Mouse (Mus musculus): ENCODE measurements around the gene Dpy19l3. TPM values are rescaled to one million over a fixed set of nuclear protein-coding genes. Genes with fewer than 3 reads are reported as not detected.
A peak's percentile ranks its signal among the peaks of the same experiment; 100 is the strongest.

Gene Dpy19l3
- polyA plus RNA-seq, 1 experiment from 2014 or later, result 27.8 TPM

- no peak overlapping the region for H3K9ac ChIP-seq
- H3K9me3 ChIP-seq, result 0 out of 2 replicates have a peak, but pooled peaks cover 3% of the 10 kb centered on the region
- H3K4me3 ChIP-seq, result no peak overlapping the region
- peaks cover 7% of the 10 kb centered on the region; the same call in 1 of the 2 replicates for H3K4me1 ChIP-seq
- H3K4me2 ChIP-seq, result no peak overlapping the region
- H3K27me3 ChIP-seq, result no peaks in the 10 kb centered on the region
- 67% methylated on average over 9 of the region's 9 CpGs for WGBS
- peaks cover 16% of the 10 kb centered on the region for H3K36me3 ChIP-seq
- no peak for ATAC-seq (ENCODE audit: insufficient number of reproducible peaks, low FRiP score, low TSS enrichment, low read depth)
- H3K27ac ChIP-seq, result no peak overlapping the region
Observed at GRCm38 (mm10) chr7:35648239-35649069, 105.8 kb downstream of the Dpy19l3 start.

GRCm38 (mm10) chr7:35647101-35647698 lies 107.1 kb downstream of the Dpy19l3 start, which contains the start of gene Pdcd5:
TSS of gene Pdcd5 (minus strand) at chr7:35647521.
- ATAC-seq (ENCODE audit: insufficient number of reproducible peaks, low FRiP score, low TSS enrichment, low read depth), result peak; percentile 84
- H3K9ac ChIP-seq, result peak within 1 kb of the TSS; percentile 89
- under 1% methylated on average over 64 of the region's 64 CpGs for WGBS

DNA sequence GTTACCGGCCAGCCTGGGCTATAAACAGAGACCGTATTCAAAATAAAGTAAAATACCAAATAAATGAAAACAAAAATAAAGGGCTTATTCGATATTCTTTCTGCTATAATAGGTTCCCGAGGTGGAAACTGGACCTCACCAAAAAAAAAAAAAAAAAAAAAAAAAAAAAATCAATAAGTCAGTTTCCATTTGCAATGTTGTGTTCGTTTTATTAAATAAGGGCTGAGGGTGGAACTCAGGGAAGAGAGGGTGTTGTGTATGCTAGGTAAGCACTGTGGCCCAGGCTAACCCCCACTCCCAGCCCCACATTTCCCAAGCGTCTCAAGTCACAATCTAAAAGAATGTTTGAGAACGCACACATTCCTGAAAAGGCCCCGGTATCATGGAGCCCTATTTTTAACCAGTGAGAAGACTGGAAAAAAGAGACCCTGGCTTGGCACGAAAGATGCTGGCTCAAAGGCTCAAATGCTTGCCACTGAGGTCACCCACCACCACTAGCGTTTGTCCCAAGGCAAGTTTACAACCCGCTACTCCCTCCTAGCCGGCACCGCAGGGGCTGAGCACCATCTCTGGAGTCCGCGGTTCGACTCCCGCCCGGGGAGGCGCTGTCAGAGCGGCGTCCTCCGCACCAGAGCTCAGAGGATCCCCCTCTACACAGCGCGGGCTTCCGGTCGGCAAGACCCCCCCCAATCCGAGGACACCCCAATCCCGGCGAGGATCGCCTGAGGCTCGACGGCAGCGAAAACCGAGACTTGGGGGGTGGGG lies 107.8 kb downstream of the Dpy19l3 start:
- WGBS, result 6% methylated on average over 34 of the region's 34 CpGs
- peak overlapping the region; percentile 87 for H3K4me3 ChIP-seq
- H3K4me1 ChIP-seq, result peaks cover 7% of the 10 kb centered on the region; the same call in 1 of the 2 replicates
- no peaks in the 10 kb centered on the region for H3K27me3 ChIP-seq
- peak; percentile 52; the same call in 1 of the 2 replicates for ATAC-seq (ENCODE audit: insufficient number of reproducible peaks, low FRiP score, low TSS enrichment, low read depth)
- peak overlapping the region; percentile 89 for H3K9ac ChIP-seq
- peaks cover 35% of the 10 kb centered on the region for H3K36me3 ChIP-seq
- peak overlapping the region; percentile 61 for H3K4me2 ChIP-seq
- H3K9me3 ChIP-seq, result 0 out of 2 replicates have a peak, but pooled peaks cover 3% of the 10 kb centered on the region
- peak overlapping the region; percentile 88 for H3K27ac ChIP-seq

More at GRCm38 (mm10) chr7:35647101-35647698, 107.1 kb downstream of the Dpy19l3 start, which contains the start of gene Pdcd5:
- peak within 1 kb of the TSS; percentile 87 for H3K4me3 ChIP-seq
- H3K27ac ChIP-seq, result peak within 1 kb of the TSS; percentile 88
- peaks cover 7% of the 10 kb centered on the region; the same call in 1 of the 2 replicates for H3K4me1 ChIP-seq
- peaks cover 29% of the 10 kb centered on the region for H3K36me3 ChIP-seq
- H3K9me3 ChIP-seq, result 0 out of 2 replicates have a peak, but pooled peaks cover 3% of the 10 kb centered on the region
- H3K4me2 ChIP-seq, result peak within 1 kb of the TSS; percentile 61
- H3K27me3 ChIP-seq, result no peaks in the 10 kb centered on the region

DNA sequence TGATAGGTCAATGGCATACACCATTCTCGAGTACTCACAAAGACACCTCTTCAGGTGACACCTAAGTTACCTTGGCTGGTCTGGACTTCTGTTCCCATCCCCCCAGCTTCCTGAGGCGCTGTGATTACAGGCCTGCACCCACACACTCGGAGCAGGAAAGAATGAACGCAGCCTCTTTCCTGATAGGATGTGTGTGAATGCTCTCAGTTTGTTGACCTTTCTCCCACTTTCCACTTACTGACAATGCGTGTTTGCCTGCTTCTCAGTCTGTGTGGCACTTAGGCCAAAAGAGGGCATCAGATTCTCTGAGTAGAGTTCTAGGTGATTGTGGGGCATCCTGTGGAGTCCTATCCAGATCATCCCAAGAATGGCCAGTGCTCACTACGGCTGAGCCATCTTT lies 114.2 kb downstream of the Dpy19l3 start:
- WGBS, result 87% methylated on average over 6 of the region's 6 CpGs
- Histone ChIP-seq H3K4me3 (no peak overlapping the region), H3K4me1 (no peaks in the 10 kb centered on the region), H3K36me3 (peaks cover 86% of the 10 kb centered on the region), H3K4me2 (no peak overlapping the region), H3K9ac (no peak overlapping the region), H3K27me3 (no peaks in the 10 kb centered on the region), H3K27ac (no peak overlapping the region), H3K9me3 (no peaks in the 10 kb centered on the region)
- ATAC-seq (ENCODE audit: insufficient number of reproducible peaks, low FRiP score, low TSS enrichment, low read depth), result no peak

- no peaks in the 10 kb centered on the region for H3K4me1 ChIP-seq
- no peak overlapping the region for H3K4me3 ChIP-seq
- H3K9ac ChIP-seq, result no peak overlapping the region
- peaks cover 81% of the 10 kb centered on the region for H3K36me3 ChIP-seq
- H3K9me3 ChIP-seq, result no peaks in the 10 kb centered on the region
- ATAC-seq (ENCODE audit: insufficient number of reproducible peaks, low FRiP score, low TSS enrichment, low read depth), result no peak
- no peak overlapping the region for H3K27ac ChIP-seq
- H3K27me3 ChIP-seq, result no peaks in the 10 kb centered on the region
- no peak overlapping the region for H3K4me2 ChIP-seq
- WGBS, result 89% methylated on average over 9 of the region's 9 CpGs
Observed at GRCm38 (mm10) chr7:35636874-35637273, 117.4 kb downstream of the Dpy19l3 start.

DNA sequence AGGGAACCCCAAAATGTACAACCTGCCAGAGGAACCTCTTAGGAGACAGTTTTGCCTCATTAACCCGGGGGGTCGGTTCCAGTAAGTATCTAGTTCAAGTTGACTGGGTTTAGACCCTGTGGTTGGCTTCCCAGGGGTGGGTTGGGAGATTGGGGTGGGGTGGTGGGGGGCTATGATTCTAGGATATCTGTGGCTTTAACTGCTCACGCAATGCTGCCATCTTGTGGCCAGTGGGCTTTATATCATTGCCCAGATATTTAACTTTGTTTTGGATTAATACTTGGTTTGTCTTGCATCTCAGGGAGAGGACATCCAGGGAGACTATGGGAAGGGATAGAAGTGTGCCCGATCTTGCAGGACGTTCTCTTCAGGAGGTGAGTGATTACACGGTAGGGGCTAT lies 118.0 kb downstream of the Dpy19l3 start:
- H3K4me3 ChIP-seq, result no peak overlapping the region
- H3K27ac ChIP-seq, result no peak overlapping the region
- no peak overlapping the region for H3K9ac ChIP-seq
- no peaks in the 10 kb centered on the region for H3K9me3 ChIP-seq
- no peaks in the 10 kb centered on the region for H3K27me3 ChIP-seq
- H3K4me1 ChIP-seq, result no peaks in the 10 kb centered on the region
- no peak for ATAC-seq (ENCODE audit: insufficient number of reproducible peaks, low FRiP score, low TSS enrichment, low read depth)
- no peak overlapping the region for H3K4me2 ChIP-seq
- peaks cover 81% of the 10 kb centered on the region for H3K36me3 ChIP-seq
- 72% methylated on average over 6 of the region's 6 CpGs for WGBS

Other genes with a start within 250 kb of the Dpy19l3 start
- 0.19 and 0.36 TPM in 2 replicates for gene Tdrd12, start 216.7 kb downstream of the Dpy19l3 start, polyA plus RNA-seq (2015; fragmentation: Nextera tagmentation; extraction: Ambion mirVana)
- 47.5 and 49.3 TPM in 2 replicates for gene Nudt19, start 198.2 kb downstream of the Dpy19l3 start, polyA plus RNA-seq (2015; fragmentation: Nextera tagmentation; extraction: Ambion mirVana)
- gene Rgs9bp, start 168.9 kb downstream of the Dpy19l3 start, polyA plus RNA-seq (2015; fragmentation: Nextera tagmentation; extraction: Ambion mirVana), result 0.52 and 0.63 TPM in 2 replicates
- 54.4 and 55.0 TPM in 2 replicates for gene Ankrd27, start 168.2 kb downstream of the Dpy19l3 start, polyA plus RNA-seq (2015; fragmentation: Nextera tagmentation; extraction: Ambion mirVana)
- gene Pdcd5, start 106.9 kb downstream of the Dpy19l3 start, polyA plus RNA-seq (2015; fragmentation: Nextera tagmentation; extraction: Ambion mirVana), result 222 and 241 TPM in 2 replicates
- gene Zfp507, start 48.5 kb upstream of the Dpy19l3 start, polyA plus RNA-seq (2015; fragmentation: Nextera tagmentation; extraction: Ambion mirVana), result 17.5 and 18.5 TPM in 2 replicates